Mouse (Mus musculus): Measurements from ENCODE around the gene Cxcl5.

Cxcl5 gene

DNA sequence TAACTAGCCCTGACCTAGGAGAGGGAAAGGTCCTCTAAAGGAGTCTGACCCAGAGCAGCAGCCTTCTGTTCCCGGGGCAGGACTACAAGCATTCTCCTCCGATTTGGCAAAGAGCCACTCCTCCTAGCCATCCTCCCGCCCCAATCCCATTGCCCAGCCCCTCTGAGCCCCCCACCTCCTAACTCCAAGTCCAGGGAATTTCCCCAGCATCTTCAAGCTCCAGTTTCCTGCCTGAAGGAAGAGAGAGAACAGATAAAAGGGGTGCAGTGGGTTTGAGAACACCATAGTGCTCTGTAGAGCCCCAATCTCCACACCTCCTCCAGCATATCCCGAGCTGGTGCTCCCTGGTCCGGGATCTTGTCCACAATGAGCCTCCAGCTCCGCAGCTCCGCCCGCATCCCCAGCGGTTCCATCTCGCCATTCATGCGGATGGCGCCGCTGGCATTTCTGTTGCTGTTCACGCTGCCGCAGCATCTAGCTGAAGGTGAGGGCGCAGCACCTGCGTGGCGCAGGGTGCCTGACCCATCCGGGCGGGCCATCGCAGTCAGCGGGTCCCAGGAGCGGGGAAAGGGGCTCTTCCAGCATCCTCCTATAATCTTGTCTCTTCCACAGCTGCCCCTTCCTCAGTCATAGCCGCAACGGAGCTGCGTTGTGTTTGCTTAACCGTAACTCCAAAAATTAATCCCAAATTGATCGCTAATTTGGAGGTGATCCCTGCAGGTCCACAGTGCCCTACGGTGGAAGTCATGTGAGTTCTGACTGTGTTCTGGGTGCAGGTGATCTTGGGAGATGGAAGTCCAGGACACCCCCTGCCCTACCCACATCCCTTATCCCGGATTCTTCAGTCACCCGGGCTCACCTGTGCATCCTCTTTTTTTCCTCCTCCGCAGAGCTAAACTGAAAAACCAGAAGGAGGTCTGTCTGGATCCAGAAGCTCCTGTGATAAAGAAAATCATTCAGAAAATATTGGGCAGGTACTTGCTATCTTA, at the start of gene Cxcl5:
TSS of gene Cxcl5 (plus strand) at position 284 of the 989 bp plus-strand sequence.
- no peak for DNase-seq (ENCODE audit: low read depth, low spot score)

DNA sequence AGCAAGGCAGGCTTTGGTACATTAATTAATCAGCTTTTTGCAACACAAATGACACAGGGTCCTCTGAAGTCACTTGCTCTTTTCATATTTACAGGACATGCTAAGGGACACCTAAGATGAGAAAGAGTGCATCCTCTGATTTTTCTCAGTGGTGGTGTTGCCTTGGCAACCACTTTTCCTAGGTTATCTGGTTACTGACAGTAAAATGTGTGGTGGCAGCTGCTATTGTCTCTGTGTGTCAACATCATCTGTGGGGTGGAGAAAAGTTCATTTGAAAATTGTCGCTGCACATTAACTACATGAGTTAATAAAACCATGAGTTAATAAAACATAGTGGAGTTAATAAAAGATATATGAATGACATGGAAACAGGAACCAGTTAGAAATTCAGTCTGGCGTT, 47.8 kb upstream of the Cxcl5 start:
- no peak for DNase-seq (ENCODE audit: low read depth, low spot score)

DNA sequence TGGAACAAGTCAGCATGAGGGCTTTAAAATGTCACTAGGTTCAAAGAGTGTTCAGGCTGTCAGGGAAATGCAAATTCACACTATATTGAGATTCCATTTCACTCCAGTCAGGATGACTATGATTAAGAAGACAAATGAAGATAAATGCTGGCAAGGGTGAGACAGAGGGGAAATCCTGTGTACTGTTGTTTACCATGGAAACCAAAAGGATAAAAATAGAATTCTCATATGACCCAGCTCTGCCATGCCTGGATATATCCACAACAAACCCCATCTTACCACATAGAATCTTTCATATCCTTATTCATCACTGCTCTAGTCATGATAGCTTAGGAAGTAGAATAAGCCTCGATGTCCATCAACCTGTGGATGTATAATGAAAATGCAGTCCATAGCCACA, 41.2 kb upstream of the Cxcl5 start:
- DNase-seq (ENCODE audit: low read depth, low spot score) = no peak

DNA sequence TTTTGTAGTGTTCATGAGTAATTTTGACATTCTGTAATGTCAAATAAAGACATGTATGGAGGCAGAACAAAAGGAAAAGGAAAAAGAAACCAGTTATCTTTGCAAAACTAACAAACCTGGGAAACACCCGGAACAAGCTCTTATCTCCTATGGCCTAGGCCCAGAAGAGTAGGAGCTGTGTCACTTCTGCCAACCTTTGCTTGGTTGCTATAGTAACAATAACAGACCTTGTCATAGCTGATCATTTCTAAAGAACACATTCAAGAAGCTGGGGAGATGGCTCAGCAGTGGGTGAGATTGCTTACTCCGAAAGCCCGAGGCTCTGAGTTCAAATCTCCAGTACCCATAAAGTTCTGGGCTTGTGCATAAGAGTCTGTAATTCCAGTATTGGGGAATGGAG, 36.5 kb upstream of the Cxcl5 start:
- DNase-seq (ENCODE audit: low read depth, low spot score) = no peak

DNA sequence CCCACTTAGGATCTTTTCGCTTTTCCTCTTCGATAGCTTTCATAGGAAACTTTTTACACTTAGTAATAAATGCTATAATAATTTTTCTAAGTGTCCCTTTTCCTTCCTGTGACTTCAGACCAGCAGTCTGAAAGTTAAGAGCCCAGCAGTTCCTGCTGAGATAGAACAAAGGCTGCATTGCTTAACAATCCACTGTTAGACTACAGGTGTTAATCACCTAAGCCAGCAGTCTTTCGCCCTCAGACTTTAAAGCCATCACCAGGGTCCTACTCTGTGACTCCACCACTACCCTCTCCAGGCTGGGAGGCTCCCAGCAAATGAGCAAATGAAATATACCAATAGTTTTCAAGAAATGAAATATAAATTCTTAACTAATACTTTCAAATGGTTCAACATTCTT, 30.9 kb upstream of the Cxcl5 start:
- no peak for DNase-seq (ENCODE audit: low read depth, low spot score)

DNA sequence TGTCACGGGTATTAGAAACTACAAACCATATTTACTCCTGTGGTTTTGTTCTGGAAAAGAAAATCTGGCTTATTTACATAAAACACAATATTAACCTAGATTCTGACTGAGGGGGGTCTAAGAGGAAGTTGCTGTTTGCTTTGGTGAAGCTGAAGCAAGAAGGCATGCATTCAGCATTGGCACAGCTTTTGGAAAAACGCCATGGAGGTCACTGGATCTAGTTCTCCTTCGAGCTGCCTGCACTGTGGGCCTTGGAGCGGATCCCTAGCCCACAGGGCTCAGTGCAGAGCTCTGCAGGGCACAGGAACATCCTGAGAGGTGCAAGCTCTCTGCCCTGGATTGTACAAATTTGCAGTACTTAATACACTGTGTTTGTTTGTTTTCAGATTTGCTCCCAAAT, 27.7 kb upstream of the Cxcl5 start:
- DNase-seq (ENCODE audit: low read depth, low spot score) = no peak

DNA sequence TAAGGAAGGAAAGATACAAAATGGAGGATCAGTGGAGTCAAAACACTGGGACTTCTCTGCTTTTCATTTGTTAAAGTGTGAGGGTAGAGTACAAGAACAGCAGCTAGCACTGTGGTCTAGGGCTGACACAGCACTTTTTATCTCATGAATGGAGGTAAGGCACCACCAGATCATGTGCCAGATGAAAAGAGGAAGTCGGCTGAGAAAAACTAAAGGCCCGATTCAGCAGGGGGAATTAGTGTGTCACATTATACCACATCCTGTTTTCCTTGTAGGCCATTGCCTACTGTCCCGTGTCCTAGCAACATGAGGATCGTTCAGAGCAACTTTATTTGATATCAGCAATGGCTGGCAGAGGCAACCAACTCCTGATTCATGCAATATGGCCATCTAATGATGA, 17.1 kb upstream of the Cxcl5 start:
- DNase-seq (ENCODE audit: low read depth, low spot score) = no peak

DNA sequence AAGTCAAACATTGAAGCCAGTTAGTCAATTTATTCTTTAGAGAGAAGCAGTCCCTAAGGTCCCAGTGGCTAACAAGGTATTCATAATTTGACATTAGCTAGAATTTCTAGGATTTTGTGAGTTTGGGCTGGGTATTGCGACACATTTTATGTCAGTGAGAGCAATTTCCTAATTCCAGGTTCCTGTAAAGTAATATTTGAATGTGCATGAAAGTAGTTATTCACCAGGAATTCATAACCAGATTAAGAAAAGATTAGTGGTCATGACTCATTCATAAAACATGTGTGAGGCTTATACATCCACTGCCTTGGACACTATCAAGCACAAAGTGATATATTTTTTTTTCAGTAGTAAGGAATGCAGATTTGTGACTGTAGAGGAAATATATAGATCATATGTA, 5.2 kb upstream of the Cxcl5 start:
- no peak for DNase-seq (ENCODE audit: low read depth, low spot score)

DNA sequence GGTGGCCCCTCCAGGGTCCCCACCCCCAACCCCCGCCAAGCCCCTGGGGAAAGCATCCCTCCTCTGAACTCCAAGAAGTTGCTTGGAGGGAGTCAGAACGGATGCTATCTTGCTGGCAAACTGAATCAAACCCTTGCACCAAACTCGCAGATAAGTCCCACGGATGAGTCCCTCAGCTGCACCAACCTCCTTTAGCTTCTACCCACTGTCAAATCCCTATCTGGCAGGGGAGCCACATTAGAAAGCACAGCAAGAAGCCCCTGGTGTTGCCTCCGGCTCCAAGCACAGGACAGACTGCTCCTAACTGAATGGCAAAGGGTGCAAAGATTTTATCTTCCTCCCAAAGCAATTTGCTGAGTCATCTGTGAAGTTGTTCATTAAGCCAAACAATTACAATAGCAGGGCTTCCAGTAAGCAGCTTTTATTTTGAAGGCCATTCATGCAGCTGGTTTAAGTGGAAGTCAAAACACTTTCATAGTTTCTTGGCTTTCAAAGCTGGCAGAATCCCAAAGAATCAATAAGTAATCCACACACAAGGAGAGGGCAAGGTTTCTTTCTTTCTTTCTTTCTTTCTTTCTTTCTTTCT, 1.0 kb upstream of the Cxcl5 start:
- DNase-seq (ENCODE audit: low read depth, low spot score) = no peak

DNA sequence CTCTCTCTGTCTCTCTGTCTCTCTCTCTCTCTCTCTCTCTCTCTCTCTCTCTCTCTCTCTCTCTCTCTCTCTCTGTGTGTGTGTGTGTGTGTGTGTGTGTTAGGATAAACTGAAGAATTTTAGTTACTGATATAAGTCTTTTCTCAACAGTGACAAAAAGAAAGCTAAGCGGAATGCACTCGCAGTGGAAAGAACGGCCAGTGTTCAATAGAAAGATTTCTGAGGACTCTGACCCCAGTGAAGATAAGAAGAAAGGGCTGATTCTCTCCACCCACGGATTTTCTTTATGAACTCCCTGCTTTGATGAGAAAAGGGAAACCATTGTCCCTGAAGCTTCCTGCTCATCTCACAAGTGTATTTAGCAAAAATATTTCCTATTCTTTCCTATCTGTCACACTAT, 1.1 kb downstream of the Cxcl5 start:
- DNase-seq (ENCODE audit: low read depth, low spot score) = no peak

DNA sequence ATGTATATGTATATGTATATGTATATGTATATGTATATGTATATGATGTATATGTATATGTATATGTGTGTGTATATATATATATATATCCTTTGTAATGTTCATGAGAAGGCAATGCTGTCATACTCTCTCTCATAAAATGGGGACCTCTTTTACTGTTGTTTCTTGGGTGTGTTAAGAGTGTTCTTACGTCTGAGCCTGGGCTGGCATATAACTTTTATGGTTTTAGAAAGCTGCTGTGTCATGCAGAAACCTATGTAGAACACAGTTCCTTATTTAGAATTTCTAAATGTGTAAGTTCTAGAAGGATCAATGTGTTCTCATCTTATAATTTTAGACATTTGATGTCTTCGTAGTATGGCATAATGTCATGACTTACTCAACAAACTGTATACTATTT, 1.7 kb downstream of the Cxcl5 start:
- DNase-seq (ENCODE audit: low read depth, low spot score) = no peak

DNA sequence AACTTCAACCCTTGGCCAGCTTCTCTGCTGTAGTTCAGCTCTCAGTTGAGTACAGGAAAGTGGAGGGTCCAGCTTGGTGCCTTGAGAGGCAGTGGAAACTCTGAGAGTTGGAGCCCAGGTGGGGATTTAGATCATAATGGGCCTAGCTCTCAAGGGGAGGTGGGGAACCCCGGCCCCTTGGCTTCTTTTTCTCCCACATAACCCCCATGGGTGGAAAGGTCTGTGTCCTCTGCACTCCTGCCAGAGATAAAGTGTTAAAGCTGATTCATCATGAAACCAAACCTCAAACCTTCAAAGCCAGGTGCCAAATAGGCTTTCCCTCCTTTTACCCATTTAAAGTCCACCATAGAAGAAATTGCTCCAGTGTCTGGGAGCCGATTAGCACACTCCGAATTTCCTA, 2.7 kb downstream of the Cxcl5 start:
- no peak for DNase-seq (ENCODE audit: low read depth, low spot score)

DNA sequence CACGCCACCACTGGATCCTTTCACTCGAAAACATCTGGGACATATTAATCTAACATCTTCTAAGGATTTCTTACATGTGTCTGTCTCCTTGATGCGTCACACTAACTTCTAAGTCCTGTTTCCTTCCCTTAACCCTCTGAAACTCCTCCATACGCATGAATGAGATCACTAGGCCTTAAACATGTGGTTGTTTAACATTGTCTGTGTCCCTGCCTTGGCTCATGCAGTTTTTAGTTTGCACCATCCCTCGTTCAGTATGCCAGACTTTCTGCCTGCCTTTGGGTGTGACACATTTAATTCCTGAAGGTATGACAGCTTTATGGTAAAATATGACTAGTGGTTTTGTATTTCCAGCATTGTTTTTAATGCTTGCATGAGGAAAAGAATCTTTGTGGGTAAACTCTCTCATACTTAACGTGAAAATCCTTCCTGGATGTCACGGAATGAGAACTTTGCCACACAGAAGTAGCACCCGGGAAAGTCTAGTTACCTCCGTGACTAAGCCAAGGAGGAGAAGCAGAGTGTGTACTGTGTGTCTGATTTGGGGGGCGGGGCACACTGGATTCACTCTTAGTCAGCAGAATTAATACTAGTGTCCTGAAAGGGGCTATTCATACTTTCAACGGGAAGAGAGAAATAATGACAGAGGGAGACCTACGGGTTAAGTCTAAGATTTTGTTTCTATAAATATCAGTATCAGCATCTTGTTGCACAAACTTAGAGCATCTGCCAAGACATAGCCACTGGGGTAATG, 4.9 kb downstream of the Cxcl5 start:
- DNase-seq (ENCODE audit: low read depth, low spot score) = no peak

DNA sequence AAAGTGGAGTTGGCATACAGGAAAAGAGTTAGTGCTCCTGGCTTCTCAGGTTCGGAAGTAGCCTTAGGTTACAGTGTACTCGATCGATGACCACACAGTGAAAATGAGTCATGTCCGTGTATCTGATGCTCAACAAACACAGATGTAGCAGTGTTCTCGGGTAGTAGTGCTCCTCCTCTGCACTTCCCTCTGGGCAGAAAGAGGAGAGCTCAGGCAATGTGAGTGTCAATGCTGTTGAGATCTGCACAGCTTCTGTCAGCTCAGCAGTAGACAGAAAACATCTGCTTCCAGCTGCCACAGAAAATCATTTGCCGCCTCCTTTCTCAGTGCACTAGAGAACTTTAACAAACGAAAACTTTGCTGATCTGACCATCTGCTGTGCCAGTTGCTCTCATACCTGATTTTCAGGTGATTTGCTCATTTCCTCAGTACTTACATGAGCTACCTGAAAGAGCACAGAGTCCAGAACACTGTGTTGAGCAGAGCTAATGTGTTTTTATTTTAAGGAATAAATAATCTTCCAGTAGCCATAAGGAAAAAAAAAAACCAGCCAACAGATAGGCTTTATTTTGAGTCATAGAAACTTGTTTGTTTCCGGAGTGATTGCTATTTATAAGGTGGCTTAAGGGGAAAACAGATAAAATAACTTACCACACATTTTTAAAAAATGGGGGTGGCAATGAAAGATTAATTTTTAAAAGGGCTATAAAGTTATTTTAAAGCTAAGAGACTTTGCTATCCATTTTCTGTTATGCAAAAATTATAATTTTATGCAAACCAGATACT, 6.9 kb downstream of the Cxcl5 start:
- no peak for DNase-seq (ENCODE audit: low read depth, low spot score)

DNA sequence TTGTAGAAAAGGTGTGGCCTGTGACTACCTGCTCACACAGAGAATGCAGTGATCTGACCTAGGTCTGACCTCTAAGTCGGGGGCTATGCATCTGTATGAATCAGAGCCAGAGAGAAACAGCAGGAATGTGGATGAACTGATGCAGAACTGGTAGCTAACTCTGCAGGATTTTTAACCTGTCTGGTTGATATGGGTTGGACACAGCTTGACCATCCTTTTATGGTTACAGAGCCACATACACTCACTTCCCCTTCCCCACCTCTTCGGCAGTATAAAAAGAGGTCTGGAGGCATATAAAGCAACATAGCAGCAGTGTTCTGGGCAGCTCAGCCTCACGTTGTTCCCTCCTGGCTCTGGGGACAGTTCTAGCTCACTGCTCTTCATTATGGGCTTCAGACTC, 9.1 kb downstream of the Cxcl5 start, which contains the start of gene Ppbp:
TSS of gene Ppbp (plus strand) at position 301 of the 400 bp plus-strand sequence.
- no peak for DNase-seq (ENCODE audit: low read depth, low spot score)

DNA sequence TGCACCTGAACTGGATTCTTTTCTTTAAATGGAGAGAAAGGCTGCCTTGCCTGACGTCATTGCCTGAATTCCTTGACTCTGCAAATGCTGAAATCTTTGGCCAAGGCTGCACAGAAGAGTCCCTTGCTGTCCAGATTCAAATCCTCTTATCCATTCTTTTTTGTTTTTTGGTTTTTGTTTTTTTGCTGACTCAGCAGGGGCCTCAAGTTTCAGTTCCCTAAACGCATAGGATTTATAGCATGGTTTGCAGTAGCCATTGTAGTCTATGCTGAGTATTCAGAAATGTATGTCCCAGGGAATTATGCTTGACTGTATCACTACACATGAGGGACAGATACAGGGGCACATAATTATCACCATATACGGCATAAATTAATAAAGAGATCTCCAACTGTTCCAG, 12.2 kb downstream of the Cxcl5 start:
- no peak for DNase-seq (ENCODE audit: low read depth, low spot score)

DNA sequence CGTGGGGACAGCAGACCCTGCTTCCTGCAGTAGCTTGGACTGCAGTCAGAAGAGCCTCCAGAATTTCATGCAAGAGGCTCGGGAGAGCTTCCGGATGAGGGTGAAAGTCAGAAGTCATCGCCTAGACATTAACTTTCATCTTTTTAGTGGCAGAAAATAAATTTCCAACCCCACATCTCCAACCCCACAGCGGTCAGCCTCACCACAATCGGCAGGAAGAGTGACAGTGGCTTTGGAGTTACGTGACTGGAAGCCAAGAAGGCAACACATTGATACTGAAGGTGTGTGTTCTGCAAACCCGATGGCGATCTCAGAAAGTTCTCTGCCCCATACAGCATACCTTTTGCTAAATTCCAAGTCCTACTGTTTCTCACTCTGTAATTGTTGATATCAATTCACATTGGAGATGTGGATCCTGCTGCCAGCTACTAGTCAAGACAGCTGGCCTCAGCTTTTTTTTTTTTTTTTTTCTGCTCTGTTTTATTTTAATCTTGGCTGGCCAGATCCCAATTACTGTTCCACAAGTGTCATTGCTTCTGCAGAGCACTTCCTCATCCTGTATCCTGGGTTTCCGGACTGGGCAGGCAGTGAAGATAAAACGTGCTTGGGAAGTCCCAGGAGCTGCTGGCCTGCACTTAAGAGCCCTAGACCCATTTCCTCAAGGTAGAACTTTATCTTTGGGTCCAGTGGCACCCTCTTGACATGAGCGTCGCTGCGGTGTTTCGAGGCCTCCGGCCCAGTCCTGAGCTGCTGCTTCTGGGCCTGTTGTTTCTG, 12.9 kb downstream of the Cxcl5 start, which contains the start of gene Pf4:
TSS of gene Pf4 (plus strand) at position 556 of the 774 bp plus-strand sequence.
- DNase-seq (ENCODE audit: low read depth, low spot score) = no peak

DNA sequence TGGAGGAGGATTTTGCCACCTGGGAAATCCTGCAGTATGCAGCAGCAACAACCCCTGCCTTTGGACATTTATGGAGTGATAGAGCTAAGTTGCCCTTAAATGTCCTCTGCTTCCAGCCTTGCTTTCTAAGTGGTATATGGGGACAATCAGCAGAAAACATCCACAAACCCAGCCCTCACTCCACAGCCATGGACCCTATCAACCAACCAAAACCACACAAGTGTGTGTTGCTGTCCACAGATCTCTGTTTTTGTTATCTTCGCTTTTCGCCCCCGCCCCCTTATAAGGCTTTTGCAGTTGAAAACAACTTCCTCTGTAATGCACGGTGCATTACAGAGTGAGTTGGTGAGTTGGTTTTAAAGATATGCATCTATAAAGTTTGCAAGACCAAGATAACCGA, 16.4 kb downstream of the Cxcl5 start:
- no peak for DNase-seq (ENCODE audit: low read depth, low spot score)

DNA sequence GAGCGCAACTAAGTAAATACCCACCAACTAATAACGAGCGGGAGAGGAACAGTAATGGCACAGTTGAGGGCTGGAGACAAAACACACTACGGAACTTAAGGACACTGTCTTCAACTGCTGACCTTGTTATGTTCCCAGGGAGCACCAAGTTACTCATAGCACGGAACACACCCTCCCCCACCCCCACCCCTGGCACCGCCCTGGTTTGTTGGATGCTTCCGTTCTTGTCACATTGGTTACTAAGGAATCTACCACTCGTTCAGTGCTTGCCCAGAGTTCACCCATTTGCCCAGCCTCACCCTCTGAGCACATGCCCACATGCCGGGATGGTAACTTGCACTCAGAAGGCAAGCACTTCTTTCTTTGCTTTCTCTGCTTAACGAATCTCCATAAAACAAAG, 18.5 kb downstream of the Cxcl5 start:
- no peak for DNase-seq (ENCODE audit: low read depth, low spot score)

DNA sequence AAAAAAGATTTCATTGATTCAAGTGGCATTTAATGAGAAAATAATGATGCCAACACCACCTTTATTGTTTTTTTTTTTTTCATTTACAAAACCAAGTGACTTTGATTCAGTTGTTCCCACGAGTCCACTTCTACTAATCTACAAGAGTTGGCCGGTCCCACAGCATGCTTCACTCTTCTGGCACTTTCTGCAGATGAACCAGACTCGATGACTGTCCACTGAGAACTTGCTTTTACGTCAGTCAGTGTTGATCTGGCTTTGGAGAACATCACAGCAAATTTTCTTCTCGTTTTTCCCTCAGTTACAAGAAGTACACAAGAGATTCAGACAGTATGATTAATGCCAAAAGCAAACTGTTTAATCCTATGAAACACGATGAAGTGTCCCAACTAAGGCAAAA, 19.7 kb downstream of the Cxcl5 start:
- no peak for DNase-seq (ENCODE audit: low read depth, low spot score)

DNA sequence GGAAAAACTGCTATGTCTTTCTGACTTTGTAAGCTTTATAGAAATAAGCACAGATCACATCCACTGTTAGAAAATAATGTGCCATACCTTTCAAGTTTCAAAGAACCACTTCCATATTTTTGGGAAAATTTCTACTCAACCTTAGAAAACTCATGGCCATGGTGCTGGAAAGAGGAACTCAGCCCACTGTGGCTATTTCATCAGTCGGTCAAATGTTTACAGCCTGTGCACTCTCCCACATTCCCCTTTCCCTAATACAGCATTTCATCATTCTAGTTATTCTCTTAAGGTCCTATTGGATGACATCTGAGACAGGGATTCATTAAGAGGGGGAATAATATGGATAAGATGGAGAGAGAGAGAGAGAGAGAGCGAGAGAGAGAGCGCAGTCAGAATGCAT, 24.5 kb downstream of the Cxcl5 start:
- no peak for DNase-seq (ENCODE audit: low read depth, low spot score)
